Mouse (Mus musculus): ENCODE results near the gene Ptprm. TPM values are rescaled to one million over a fixed set of nuclear protein-coding genes. Genes with fewer than 3 reads are reported as not detected.

Ptprm gene
- total and polyA plus RNA-seq, 3 experiments: not detected

DNA sequence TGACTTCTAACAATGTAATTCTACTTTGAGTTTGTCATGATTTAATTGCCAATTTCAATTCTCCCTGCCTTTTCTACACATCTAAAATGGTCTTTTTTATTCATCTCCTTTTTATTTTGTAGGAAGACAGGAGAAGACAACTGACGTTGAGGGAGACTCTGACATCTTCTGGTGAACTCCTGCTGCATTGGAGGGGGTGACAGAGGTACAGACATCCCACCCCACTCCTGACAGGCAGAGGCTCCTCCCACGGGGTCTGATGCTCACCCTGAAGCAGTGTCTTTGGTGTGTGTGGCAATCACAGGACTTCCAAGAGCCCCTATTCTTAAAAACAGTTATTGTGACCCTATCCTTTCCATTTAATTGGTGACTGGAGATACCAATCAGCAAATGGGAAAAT is 589.8 kb downstream of the Ptprm start:
- Histone ChIP-seq H3K4me3 (ENCODE audit: control insufficient read depth in 1 of 2, insufficient read depth in 1 of 2, low read depth in 2 of 2, low read length in 2 of 2) (no peak overlapping the region), H3K27ac (ENCODE audit: control insufficient read depth, low read depth, low read length) (no peak overlapping the region), H3K9ac (ENCODE audit: control insufficient read depth, low read depth, low read length, poor library complexity, severe bottlenecking) (no peak overlapping the region), H3K9me3 (replicated peaks; ENCODE audit: insufficient read depth, low read length) (no peaks in the 10 kb centered on the region), H3K27me3 (ENCODE audit: control insufficient read depth in 1 of 2, insufficient read depth in 2 of 2, low read length in 2 of 2) (no peaks in the 10 kb centered on the region), H3K79me2 (ENCODE audit: control insufficient read depth, insufficient read depth, low read length, poor library complexity) (no peaks in the 10 kb centered on the region), H3K4me1 (ENCODE audit: control insufficient read depth in 1 of 2, insufficient read depth in 2 of 2, low read length in 2 of 2) (no peaks in the 10 kb centered on the region), H3K36me3 (ENCODE audit: control insufficient read depth in 1 of 2, insufficient read depth in 2 of 2, low read length in 2 of 2) (no peaks in the 10 kb centered on the region)
- no peak for DNase-seq (ENCODE audit: low read depth, low spot score)
- TF ChIP-seq MXI1 (IDR thresholded peaks at IDR 0.05; ENCODE audit: low read depth, low read length): no peak
- no peak for TF ChIP-seq E2F4 (IDR thresholded peaks at IDR 0.05; ENCODE audit: borderline replicate concordance, low read depth, low read length)
- no peak for TF ChIP-seq ELF1 (IDR thresholded peaks at IDR 0.05; ENCODE audit: low read depth, low read length)
- TF ChIP-seq CHD1 (IDR thresholded peaks at IDR 0.05; ENCODE audit: low read depth, low read length): no peak
- no peak for TF ChIP-seq ZMIZ1 (IDR thresholded peaks at IDR 0.05; ENCODE audit: low read depth, low read length)
- no peak for TF ChIP-seq ZKSCAN1 (IDR thresholded peaks at IDR 0.05; ENCODE audit: low read depth, low read length)

DNA sequence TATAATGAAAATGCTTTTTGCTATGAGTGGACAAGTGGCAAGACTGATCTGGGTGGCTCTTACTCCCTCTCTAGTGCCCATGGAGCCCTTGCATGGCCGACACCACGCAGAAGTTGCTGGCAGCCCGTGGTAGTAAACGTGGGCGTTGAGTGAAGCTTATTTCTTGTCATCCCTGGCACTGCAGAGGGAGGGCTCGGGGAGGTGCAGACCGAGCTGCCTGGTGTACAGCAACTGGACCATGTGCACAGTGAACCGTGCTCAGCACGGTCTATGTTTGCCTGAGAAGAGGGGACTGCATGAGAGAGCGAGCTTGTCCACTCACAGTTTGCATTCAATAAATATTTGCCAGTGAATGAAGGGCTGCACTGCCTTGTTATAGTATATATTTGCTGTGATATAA is 591.5 kb downstream of the Ptprm start:
- TF ChIP-seq ZNF384 (IDR thresholded peaks at IDR 0.05; ENCODE audit: low read depth, low read length): no peak
- no peak for TF ChIP-seq MYC (IDR thresholded peaks at IDR 0.05; ENCODE audit: low read depth, low read length)
- TF ChIP-seq MXI1 (IDR thresholded peaks at IDR 0.05; ENCODE audit: low read depth, low read length): no peak
- TF ChIP-seq KAT2A (conservative IDR thresholded peaks at IDR 0.05; ENCODE audit: low read depth, low read length): no peak
- TF ChIP-seq BHLHE40 (IDR thresholded peaks at IDR 0.05; ENCODE audit: borderline replicate concordance, low read depth, low read length): no peak
- no peak for TF ChIP-seq NRF1 (IDR thresholded peaks at IDR 0.05; ENCODE audit: insufficient read depth, low read depth, low read length, poor library complexity, severe bottlenecking)
- TF ChIP-seq MYB (IDR thresholded peaks at IDR 0.05; ENCODE audit: low read depth, low read length): no peak
- H3K79me2 ChIP-seq (ENCODE audit: control insufficient read depth, insufficient read depth, low read length, poor library complexity): no peaks in the 10 kb centered on the region
- H3K27me3 ChIP-seq (ENCODE audit: control insufficient read depth in 1 of 2, insufficient read depth in 2 of 2, low read length in 2 of 2): no peaks in the 10 kb centered on the region
- no peak overlapping the region for H3K27ac ChIP-seq (ENCODE audit: control insufficient read depth, low read depth, low read length)
- DNase-seq (ENCODE audit: low read depth, low spot score): no peak
- no peak overlapping the region for H3K9ac ChIP-seq (ENCODE audit: control insufficient read depth, low read depth, low read length, poor library complexity, severe bottlenecking)
- H3K9me3 ChIP-seq (replicated peaks; ENCODE audit: insufficient read depth, low read length): no peaks in the 10 kb centered on the region
- no peaks in the 10 kb centered on the region for H3K4me1 ChIP-seq (ENCODE audit: control insufficient read depth in 1 of 2, insufficient read depth in 2 of 2, low read length in 2 of 2)
- no peaks in the 10 kb centered on the region for H3K36me3 ChIP-seq (ENCODE audit: control insufficient read depth in 1 of 2, insufficient read depth in 2 of 2, low read length in 2 of 2)
- H3K4me3 ChIP-seq (ENCODE audit: control insufficient read depth in 1 of 2, insufficient read depth in 1 of 2, low read depth in 2 of 2, low read length in 2 of 2): no peak overlapping the region

DNA sequence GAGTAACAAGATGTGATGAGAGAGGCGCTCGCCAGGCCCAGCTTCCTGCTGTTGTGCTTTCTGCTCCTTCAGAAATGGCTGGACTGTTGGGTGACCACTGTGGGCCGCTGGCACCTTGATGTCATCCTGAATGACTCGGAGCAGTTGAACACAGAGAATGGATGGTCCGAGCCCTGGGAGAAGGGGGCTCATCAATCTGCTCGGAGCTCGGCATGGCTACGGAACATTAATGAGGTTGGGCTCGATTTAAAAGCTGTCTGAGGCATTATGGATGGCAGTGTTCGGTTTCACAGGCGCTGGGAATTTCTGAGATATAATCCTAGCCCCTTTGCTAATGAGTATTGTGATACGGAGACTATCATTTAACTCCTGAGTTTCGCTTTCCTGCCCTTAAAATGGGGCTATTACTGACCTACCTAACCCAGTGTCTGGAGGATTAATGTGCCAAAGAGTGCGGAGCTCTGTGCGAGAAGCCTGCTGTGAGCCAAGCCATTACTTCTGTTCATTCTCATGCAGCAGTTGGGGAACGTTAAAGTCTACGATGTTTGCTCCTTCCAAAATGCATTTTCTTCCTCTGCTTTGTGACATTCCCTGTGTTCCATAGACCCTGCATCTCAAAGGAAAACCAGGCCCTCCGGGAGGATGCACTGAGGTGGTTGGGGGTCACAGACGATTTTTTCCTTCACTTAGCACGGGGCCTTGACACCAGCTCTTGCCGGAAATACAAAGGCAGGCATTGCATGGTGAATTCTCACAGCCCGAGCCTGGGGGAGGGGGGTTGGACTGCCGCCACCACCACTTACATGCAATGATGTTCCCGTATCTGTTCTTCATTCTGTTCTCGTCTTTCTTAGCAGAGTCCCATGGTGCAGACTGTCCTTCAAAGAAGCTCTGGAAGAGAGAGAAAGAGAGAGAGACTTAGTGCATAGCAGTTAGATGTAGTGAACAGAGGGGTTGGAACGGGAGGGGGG is 592.6 kb downstream of the Ptprm start:
- H3K4me3 ChIP-seq (ENCODE audit: control insufficient read depth in 1 of 2, insufficient read depth in 1 of 2, low read depth in 2 of 2, low read length in 2 of 2): no peak overlapping the region
- no peaks in the 10 kb centered on the region for H3K36me3 ChIP-seq (ENCODE audit: control insufficient read depth in 1 of 2, insufficient read depth in 2 of 2, low read length in 2 of 2)
- H3K27ac ChIP-seq (ENCODE audit: control insufficient read depth, low read depth, low read length): no peak overlapping the region
- TF ChIP-seq UBTF (IDR thresholded peaks at IDR 0.05; ENCODE audit: borderline replicate concordance, insufficient read depth, low read depth, low read length) (no peak), ETS1 (IDR thresholded peaks at IDR 0.05; ENCODE audit: low read depth, low read length) (no peak), USF2 (IDR thresholded peaks at IDR 0.05; ENCODE audit: borderline replicate concordance in 1 of 2, insufficient read depth in 1 of 2, low read depth in 1 of 2, low read length in 2 of 2) (no peak), HCFC1 (IDR thresholded peaks at IDR 0.05; ENCODE audit: low read depth, low read length) (no peak), TBP (IDR thresholded peaks at IDR 0.05; ENCODE audit: low read depth, low read length) (no peak), CTCF (IDR thresholded peaks at IDR 0.05 in 2 of 3, conservative IDR thresholded peaks at IDR 0.05 in 1 of 3; ENCODE audit: control insufficient read depth in 1 of 3, insufficient read depth in 1 of 3, low read depth in 2 of 3, low read length in 3 of 3, poor library complexity in 1 of 3, severe bottlenecking in 1 of 3) (no peak)
- no peak for DNase-seq (ENCODE audit: low read depth, low spot score)
- H3K9me3 ChIP-seq (replicated peaks; ENCODE audit: insufficient read depth, low read length): no peaks in the 10 kb centered on the region
- H3K79me2 ChIP-seq (ENCODE audit: control insufficient read depth, insufficient read depth, low read length, poor library complexity): no peaks in the 10 kb centered on the region
- H3K4me1 ChIP-seq (ENCODE audit: control insufficient read depth in 1 of 2, insufficient read depth in 2 of 2, low read length in 2 of 2): no peaks in the 10 kb centered on the region
- no peak overlapping the region for H3K9ac ChIP-seq (ENCODE audit: control insufficient read depth, low read depth, low read length, poor library complexity, severe bottlenecking)
- H3K27me3 ChIP-seq (ENCODE audit: control insufficient read depth in 1 of 2, insufficient read depth in 2 of 2, low read length in 2 of 2): no peaks in the 10 kb centered on the region
